Mouse (Mus musculus) cortical plate, adult 2 months (tissue): Measurements from ENCODE around the gene Rtn4rl2. TPM values are rescaled to one million over a fixed set of nuclear protein-coding genes. Genes with fewer than 3 reads are reported as not detected.

Experiments
- H3K27ac ChIP-seq: fragments of 200-500 bp; 2 replicates; pipeline ENCODE4 v1.5.1; 2012; ENCODE audit warnings: low read length, control low read depth, inconsistent platforms; ENCODE audit not compliant: insufficient read depth
- H3K4me1 ChIP-seq: fragments of 200-500 bp; 2 replicates; pipeline ENCODE4 v1.6.1; 2011; ENCODE audit warnings: low read length; ENCODE audit not compliant: control insufficient read depth, insufficient read depth
- H3K4me3 ChIP-seq: fragments of 200-500 bp; 2 replicates; pipeline ENCODE4 v1.5.1; 2011; ENCODE audit warnings: mild to moderate bottlenecking, low read length, control low read depth; ENCODE audit not compliant: insufficient read depth
- CTCF ChIP-seq: fragments of 200-500 bp; IDR thresholded peaks from 2 replicates; pipeline ENCODE4 v1.5.1; 2011; ENCODE audit warnings: mild to moderate bottlenecking, control low read depth, low read length; ENCODE audit not compliant: insufficient read depth; ENCODE audit errors: extremely low read depth
- POLR2A ChIP-seq: fragments of 200-500 bp; IDR thresholded peaks from 2 replicates; pipeline ENCODE4 v1.6.1; 2011; ENCODE audit warnings: mild to moderate bottlenecking, low read length, control low read depth; ENCODE audit not compliant: insufficient read depth; ENCODE audit errors: extremely low read depth
- polyA plus RNA-seq: library from polyadenylated mRNA; depleted of rRNA; stranded (reverse); fragments of >200 nt; gene quantifications from 2 replicates; pipeline ENCODE4 v1.2.3, GENCODE M21; 2012

The Rtn4rl2 gene
- polyA plus RNA-seq, 1 experiment = 73.3 TPM

DNA sequence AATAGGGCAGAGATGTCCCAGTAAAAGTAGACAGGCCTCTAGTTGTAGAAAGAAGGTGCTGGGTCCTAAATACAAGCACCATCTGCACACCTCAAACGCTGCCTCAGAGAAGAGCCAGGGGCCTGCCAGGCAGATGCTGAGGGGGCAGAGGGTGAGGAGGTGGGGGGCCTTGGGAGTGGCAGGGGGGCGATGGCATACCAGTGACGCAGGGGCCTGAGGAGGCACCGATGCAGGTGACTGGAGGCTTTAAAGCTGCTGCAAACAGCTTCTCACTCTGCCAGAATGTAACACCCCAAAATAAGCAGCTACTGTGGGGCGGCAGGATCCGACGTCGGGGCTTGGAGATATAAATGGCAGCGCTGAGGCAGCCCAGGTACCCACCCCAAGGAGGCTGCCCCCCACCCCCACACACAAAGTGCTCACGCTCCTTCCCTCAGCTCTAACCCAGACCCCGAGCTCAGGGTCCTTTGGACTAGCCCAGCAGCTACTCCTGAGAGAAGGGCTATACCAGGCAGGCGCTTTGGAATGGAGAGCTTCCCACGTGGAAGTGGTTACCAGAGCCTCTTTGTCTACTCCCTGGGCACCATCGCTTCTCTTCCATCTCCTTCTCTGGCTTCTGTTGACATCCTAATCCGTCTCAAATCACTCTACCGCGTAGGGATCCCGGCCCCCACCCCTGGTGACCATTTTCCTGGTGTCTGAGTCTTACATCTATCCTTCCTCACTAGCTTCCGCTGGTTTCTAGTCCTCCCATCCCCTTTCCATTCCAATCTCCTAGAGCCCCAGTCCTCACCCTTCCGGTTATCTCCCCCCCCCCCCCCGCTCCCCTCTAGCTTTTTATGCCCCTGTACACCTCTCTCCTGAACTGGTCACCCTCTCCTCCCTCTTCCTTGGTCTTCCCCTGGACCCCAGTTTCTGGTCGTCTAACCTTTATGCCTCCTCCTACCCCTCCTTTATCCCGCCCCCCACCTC, 1.1 kb downstream of the Rtn4rl2 start:
- Histone ChIP-seq H3K27ac (no peak overlapping the region), H3K4me3 (peak overlapping the region; percentile 67), H3K4me1 (0 out of 2 replicates have a peak, but pooled peaks cover 1% of the 10 kb centered on the region)
- TF ChIP-seq POLR2A (no peak; the same call in 1 of the 2 replicates), CTCF (no peak)

DNA sequence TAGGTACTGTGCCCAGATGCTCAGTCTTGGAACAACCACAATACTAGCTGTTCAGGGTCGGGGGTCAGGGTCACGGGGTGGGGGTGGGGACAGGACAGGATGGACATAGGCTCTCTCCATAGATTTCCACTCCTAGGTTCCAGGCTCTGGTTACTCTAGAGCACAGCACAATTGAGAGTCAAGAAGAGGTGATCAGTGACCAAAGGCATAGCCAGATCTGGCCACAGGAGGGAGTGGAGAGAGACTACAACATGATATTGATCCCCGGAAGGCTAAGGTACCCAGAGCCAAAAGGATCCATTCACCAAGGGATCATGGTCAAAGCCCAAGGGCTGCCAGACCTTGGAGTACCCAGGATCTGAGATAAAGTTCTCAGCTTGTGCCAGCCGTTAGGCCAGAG, 1.9 kb downstream of the Rtn4rl2 start:
- Histone ChIP-seq H3K4me3 (peak overlapping the region; percentile 67), H3K4me1 (0 out of 2 replicates have a peak, but pooled peaks cover 1% of the 10 kb centered on the region), H3K27ac (no peak overlapping the region)
- TF ChIP-seq CTCF (no peak), POLR2A (no peak)

DNA sequence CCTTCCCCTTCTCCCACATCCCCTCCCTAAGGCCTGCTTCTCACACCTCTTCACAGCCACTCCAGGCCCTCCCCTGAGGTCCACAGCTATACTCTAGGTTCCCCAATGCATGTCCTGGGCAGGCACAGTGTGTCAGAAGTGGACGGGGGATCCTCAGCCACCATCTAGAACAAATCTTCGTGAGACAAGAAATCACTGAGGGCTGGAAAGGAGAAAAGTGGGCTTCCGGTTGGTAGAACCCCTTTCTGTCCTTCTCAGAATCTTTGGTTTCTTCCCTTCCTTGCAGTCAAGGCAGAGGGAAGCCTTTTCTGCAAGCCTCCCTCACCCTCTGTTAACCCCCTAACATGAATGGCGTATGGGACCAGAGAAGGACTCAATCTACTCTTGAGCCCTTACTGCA, 2.6 kb downstream of the Rtn4rl2 start:
- Histone ChIP-seq H3K27ac (no peak overlapping the region), H3K4me1 (0 out of 2 replicates have a peak, but pooled peaks cover 1% of the 10 kb centered on the region), H3K4me3 (peak overlapping the region; percentile 67)
- TF ChIP-seq CTCF (no peak), POLR2A (no peak)

DNA sequence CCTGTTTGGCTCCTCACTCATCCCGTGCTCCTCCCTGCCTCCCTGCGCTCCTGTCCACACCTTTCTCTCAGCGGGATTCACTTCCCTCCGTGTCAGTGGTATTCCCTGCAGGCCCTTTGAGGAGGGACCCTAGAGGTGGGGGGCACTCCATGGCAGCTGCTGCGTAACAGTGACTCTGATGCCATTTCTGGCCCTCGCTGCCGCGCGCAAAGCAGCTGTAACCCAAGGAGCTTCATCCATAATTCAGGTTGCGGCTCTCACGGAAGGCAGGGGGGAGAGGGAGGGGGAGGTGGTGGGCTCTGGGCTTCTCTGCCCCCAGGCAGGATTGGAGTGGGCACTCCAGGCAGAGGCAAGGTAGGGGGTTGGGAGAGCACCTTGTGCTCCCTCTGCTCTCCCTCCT, 3.0 kb downstream of the Rtn4rl2 start:
- Histone ChIP-seq H3K4me1 (0 out of 2 replicates have a peak, but pooled peaks cover 1% of the 10 kb centered on the region), H3K27ac (no peak overlapping the region), H3K4me3 (peak overlapping the region; percentile 67)
- TF ChIP-seq POLR2A (no peak), CTCF (no peak)

DNA sequence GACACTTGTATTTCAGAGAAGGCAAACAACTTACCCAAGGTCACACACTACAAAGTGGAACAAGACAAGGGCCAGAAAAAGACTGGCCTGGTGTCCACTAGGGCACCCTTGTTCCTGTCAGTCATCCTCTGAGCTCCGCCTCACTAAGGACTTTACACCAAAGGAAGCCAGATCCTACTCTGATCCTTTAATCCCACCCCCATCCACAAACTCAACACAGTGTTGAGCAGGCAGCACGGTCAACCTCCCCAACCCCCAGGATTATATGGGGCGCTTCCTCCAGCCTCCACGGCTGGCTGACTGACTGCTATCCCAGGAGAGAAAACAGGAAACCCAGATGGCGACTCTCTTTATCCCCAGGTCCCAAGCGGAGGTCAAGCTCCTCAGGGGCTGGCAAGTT, 3.4 kb downstream of the Rtn4rl2 start:
- TF ChIP-seq CTCF (no peak), POLR2A (no peak)
- 0 out of 2 replicates have a peak, but pooled peaks cover 1% of the 10 kb centered on the region for H3K4me1 ChIP-seq
- H3K4me3 ChIP-seq = peak overlapping the region; percentile 67; the same call in 1 of the 2 replicates
- no peak overlapping the region for H3K27ac ChIP-seq

DNA sequence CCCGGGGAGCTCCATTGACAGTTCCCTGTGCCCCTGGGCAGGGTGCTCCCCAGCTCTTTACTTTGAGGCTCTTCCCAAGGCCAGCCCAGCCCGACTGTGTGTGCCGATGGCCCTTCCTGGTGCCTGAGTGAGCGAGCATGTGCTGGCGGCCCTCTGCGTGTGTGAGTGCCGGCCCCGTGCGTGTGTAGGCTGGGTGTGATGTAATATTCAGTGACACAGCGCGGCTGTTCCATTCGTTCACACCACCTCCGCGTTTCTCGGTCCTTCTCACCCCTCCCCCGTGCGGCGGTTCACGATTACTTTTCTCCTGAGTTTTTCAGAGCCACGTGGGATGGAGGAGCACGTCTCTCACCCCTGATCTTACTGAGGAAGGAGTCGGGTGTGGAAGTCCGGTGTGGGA, 3.9 kb downstream of the Rtn4rl2 start:
- H3K4me1 ChIP-seq = 0 out of 2 replicates have a peak, but pooled peaks cover 1% of the 10 kb centered on the region
- no peak overlapping the region for H3K4me3 ChIP-seq
- TF ChIP-seq CTCF (no peak), POLR2A (0 out of 2 replicates have a peak, but pooled peaks have one; percentile 20)
- no peak overlapping the region for H3K27ac ChIP-seq

DNA sequence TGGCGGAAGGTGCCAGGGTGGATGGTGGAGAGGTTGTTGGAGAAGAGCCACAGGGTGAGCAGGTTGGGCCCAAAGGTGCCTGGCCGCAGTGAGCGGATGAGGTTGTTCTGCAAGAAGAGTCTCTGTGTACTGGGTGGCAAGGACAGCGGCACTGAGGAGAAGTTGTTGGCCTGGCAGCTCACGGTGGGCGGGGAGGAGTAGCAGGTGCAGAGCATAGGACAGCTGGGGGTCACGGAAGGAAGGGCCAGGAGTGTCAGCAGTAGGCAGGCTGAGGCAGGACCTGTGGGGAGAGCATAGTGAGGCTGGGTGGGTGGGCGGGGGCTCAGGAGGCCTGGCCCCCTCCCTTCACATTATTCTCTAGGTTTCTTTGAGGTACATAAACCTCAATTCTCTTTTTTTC, 5.9 kb downstream of the Rtn4rl2 start:
- H3K4me1 ChIP-seq = peaks cover 2% of the 10 kb centered on the region; the same call in 1 of the 2 replicates
- H3K27ac ChIP-seq = no peak overlapping the region
- H3K4me3 ChIP-seq = no peak overlapping the region
- TF ChIP-seq CTCF (no peak), POLR2A (no peak)

DNA sequence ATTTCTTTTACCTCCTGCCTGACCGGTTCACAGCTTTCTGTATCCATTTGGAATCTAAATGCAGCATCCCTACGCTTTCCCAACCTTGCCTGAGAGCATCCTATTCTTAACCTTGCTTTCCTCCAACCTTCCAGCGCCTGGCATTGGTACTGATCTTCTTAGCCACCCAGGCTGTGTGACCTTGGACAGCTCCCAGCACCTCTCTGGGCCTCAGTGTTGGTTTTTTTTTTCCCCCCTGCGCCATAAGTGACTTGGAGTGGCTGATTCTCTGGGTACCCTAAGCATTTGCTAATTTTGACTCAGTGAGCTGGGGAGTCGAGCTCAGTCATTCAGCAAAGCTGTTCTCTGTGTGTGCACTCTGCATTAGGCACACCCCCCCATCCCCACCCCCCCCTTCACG, 10.7 kb downstream of the Rtn4rl2 start:
- Histone ChIP-seq H3K27ac (no peak overlapping the region), H3K4me1 (peaks cover 2% of the 10 kb centered on the region; the same call in 1 of the 2 replicates), H3K4me3 (no peak overlapping the region)
- TF ChIP-seq CTCF = no peak
- TF ChIP-seq POLR2A = no peak

DNA sequence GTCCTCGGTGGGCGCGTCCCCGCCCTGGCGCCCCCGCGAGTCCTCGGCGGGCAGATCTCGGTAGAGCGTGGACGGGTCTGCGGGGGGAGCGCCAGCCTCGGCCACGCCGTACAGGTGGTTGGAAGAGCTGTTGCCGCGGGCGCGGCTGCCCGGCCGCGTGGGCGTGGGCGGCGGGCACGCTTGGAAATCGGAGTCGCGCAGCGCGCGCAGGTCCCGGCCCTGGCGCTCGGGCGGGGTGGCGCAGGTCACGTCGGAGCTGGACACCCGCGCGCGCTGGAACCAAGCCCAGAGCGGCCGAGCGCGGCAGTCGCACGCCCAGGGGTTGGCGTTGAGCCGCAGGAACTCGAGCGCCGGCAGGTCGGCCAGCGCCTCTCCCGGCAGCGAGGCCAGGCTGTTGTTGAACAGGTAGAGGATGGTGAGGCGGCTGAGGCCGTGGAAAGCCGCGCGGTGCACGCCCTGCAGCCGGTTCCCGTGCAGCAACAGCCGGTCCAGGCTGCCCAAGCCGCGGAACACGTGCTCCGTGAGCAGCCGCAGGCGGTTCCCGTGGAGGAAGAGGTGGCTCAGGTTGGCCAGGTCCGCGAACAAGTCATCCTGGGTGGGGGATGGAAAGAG, 14.3 kb downstream of the Rtn4rl2 start:
- no peak overlapping the region for H3K4me3 ChIP-seq
- H3K27ac ChIP-seq = no peak overlapping the region
- TF ChIP-seq POLR2A (no peak), CTCF (no peak)
- peaks cover 3% of the 10 kb centered on the region; the same call in 1 of the 2 replicates for H3K4me1 ChIP-seq
